ENCODE assay signal across 11 mouse cellular contexts in the genomic region with DNA sequence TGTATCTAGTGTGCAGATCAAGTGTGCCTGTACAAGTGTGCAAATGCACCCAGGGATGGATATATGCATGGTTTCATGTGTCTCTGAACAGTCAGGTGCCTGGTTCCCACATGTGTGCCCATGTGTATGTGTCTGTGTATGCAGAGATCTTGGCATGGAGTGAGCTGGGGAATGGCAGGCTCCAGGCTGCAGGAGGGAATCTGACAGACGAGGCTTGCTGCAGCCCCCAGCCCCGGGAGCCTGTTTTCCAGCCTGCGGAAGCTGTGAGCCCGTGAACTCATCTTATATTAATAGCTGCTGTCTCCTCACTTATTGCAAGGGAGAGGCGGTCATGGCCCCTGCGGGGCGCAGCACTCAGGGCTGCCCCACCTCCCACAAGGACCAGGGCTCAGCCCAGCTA. TPM values are rescaled to one million over a fixed set of nuclear protein-coding genes. Genes with fewer than 3 reads are reported as not detected.
DNase-seq lines count a peak whose midpoint lies in the region; ATAC-seq and TF ChIP-seq lines count a peak whose summit lies in the region.
"Had no signal": no experiment of that assay in that cellular context is flagged by ENCODE, and none has a peak within 500 bp of the region (broad histone marks: within the 10 kb centered on the region; RNA-seq: fewer than 3 reads in every experiment).

No protein-coding gene starts in this region.

- peaks cover 27% of the 10 kb centered on the region for H3K4me1 ChIP-seq in intestine, embryonic 14.5 days (replicated peaks; ENCODE audit: control insufficient read depth, insufficient read depth, low read length)
- peaks cover 10% of the 10 kb centered on the region for H3K4me1 ChIP-seq in intestine, postnatal 0 days (replicated peaks; ENCODE audit: control insufficient read depth, insufficient read depth, low read length)
- peaks cover 36% of the 10 kb centered on the region for H3K4me1 ChIP-seq in embryonic facial prominence, embryonic 15.5 days
- H3K4me1 ChIP-seq in hindbrain, embryonic 15.5 days (replicated peaks) = peaks cover 38% of the 10 kb centered on the region
- H3K4me1 ChIP-seq in midbrain, embryonic 16.5 days (ENCODE audit: control insufficient read depth, insufficient read depth, low read length) = peaks cover 18% of the 10 kb centered on the region

- WGBS in intestine, embryonic 14.5 days = 11% methylated on average over 7 of the region's 7 CpGs
- WGBS in intestine, postnatal 0 days = 44% methylated on average over 7 of the region's 7 CpGs
- 28% methylated on average over 7 of the region's 7 CpGs for WGBS in embryonic facial prominence, embryonic 15.5 days
- WGBS in hindbrain, embryonic 15.5 days = 23% methylated on average over 7 of the region's 7 CpGs
- WGBS in midbrain, embryonic 16.5 days = 21% methylated on average over 7 of the region's 7 CpGs

- H3K9me3 ChIP-seq in intestine, embryonic 14.5 days (ENCODE audit: control insufficient read depth, low read length) = no peaks in the 10 kb centered on the region
- H3K9me3 ChIP-seq in intestine, postnatal 0 days (ENCODE audit: control insufficient read depth) = no peaks in the 10 kb centered on the region
- no peaks in the 10 kb centered on the region for H3K9me3 ChIP-seq in embryonic facial prominence, embryonic 15.5 days (replicated peaks)
- H3K9me3 ChIP-seq in hindbrain, embryonic 15.5 days = no peaks in the 10 kb centered on the region
- no peaks in the 10 kb centered on the region for H3K9me3 ChIP-seq in midbrain, embryonic 16.5 days (replicated peaks; ENCODE audit: control insufficient read depth, low read length, poor library complexity, severe bottlenecking)

- H3K4me2 ChIP-seq in intestine, embryonic 14.5 days (ENCODE audit: low read length) = no peak overlapping the region
- no peak overlapping the region for H3K4me2 ChIP-seq in intestine, postnatal 0 days (replicated peaks; ENCODE audit: low read depth)
- no peak overlapping the region for H3K4me2 ChIP-seq in embryonic facial prominence, embryonic 15.5 days (replicated peaks)
- no peak overlapping the region for H3K4me2 ChIP-seq in hindbrain, embryonic 15.5 days
- H3K4me2 ChIP-seq in midbrain, embryonic 16.5 days (ENCODE audit: low read length) = no peak overlapping the region

- no peaks in the 10 kb centered on the region for H3K27me3 ChIP-seq in intestine, embryonic 14.5 days (replicated peaks; ENCODE audit: control insufficient read depth, insufficient read depth, low read length)
- no peaks in the 10 kb centered on the region for H3K27me3 ChIP-seq in intestine, postnatal 0 days (replicated peaks; ENCODE audit: control insufficient read depth, insufficient read depth, low read length)
- no peaks in the 10 kb centered on the region for H3K27me3 ChIP-seq in embryonic facial prominence, embryonic 15.5 days
- H3K27me3 ChIP-seq in hindbrain, embryonic 15.5 days = no peaks in the 10 kb centered on the region
- no peaks in the 10 kb centered on the region; the same call in 1 of the 2 replicates for H3K27me3 ChIP-seq in midbrain, embryonic 16.5 days (ENCODE audit: control insufficient read depth, insufficient read depth, low read depth, low read length)

- H3K4me3 ChIP-seq in intestine, embryonic 14.5 days (ENCODE audit: low read depth, low read length) = no peak overlapping the region
- H3K4me3 ChIP-seq in intestine, postnatal 0 days (ENCODE audit: low read depth, low read length) = no peak overlapping the region
- H3K4me3 ChIP-seq in embryonic facial prominence, embryonic 15.5 days (replicated peaks) = no peak overlapping the region
- no peak overlapping the region for H3K4me3 ChIP-seq in hindbrain, embryonic 15.5 days
- H3K4me3 ChIP-seq in midbrain, embryonic 16.5 days (ENCODE audit: low read depth, low read length) = no peak overlapping the region

- 0 out of 2 replicates have a peak overlapping the region, but pooled peaks have one; percentile 11 for H3K9ac ChIP-seq in intestine, embryonic 14.5 days (ENCODE audit: low read length)
- no peak overlapping the region for H3K9ac ChIP-seq in intestine, postnatal 0 days (ENCODE audit: low read depth, low read length)
- no peak overlapping the region for H3K9ac ChIP-seq in embryonic facial prominence, embryonic 15.5 days
- no peak overlapping the region for H3K9ac ChIP-seq in hindbrain, embryonic 15.5 days
- no peak overlapping the region for H3K9ac ChIP-seq in midbrain, embryonic 16.5 days (ENCODE audit: low read depth, low read length)

- no peak for DNase-seq in intestine, embryonic 14.5 days (ENCODE audit: low spot score)
- DNase-seq in gastrocnemius, adult 8-10 months (ENCODE audit: low spot score in 2 of 2) = no peak
- DNase-seq in adrenal gland, postnatal 36 days = no peak
- no peak for DNase-seq in B cell, adult 2 months
- DNase-seq: lung, postnatal 36 days; thymus, adult 18-20 months had no signal

- TF ChIP-seq CTCF in intestine, postnatal 0 days (IDR thresholded peaks at IDR 0.05; ENCODE audit: low read depth) = no peak

- no peaks in the 10 kb centered on the region for H3K36me3 ChIP-seq in intestine, embryonic 14.5 days (ENCODE audit: control insufficient read depth, insufficient read depth, low read length)
- H3K36me3 ChIP-seq in intestine, postnatal 0 days (ENCODE audit: control insufficient read depth, insufficient read depth) = no peaks in the 10 kb centered on the region
- no peaks in the 10 kb centered on the region for H3K36me3 ChIP-seq in embryonic facial prominence, embryonic 15.5 days
- H3K36me3 ChIP-seq in hindbrain, embryonic 15.5 days = no peaks in the 10 kb centered on the region
- H3K36me3 ChIP-seq in midbrain, embryonic 16.5 days (ENCODE audit: control insufficient read depth, insufficient read depth, low read length) = no peaks in the 10 kb centered on the region

- no peak for ATAC-seq in intestine, embryonic 14.5 days (replicated peaks; ENCODE audit: low FRiP score, low TSS enrichment, low read depth)
- ATAC-seq in intestine, postnatal 0 days = no peak
- ATAC-seq in embryonic facial prominence, embryonic 15.5 days (ENCODE audit: insufficient number of reproducible peaks, low FRiP score, low TSS enrichment, low read depth) = no peak
- ATAC-seq in hindbrain, embryonic 15.5 days (ENCODE audit: low FRiP score, low read depth) = no peak
- ATAC-seq in midbrain, embryonic 16.5 days = no peak

- peak overlapping the region; percentile 66 for H3K27ac ChIP-seq in intestine, embryonic 14.5 days (ENCODE audit: low read depth)
- no peak overlapping the region for H3K27ac ChIP-seq in intestine, postnatal 0 days (ENCODE audit: low read depth, low read length)
- H3K27ac ChIP-seq in embryonic facial prominence, embryonic 15.5 days (replicated peaks) = peak overlapping the region; percentile 63; the same call in 1 of the 2 replicates
- peak overlapping the region; percentile 16; the same call in 1 of the 2 replicates for H3K27ac ChIP-seq in hindbrain, embryonic 15.5 days (replicated peaks)
- peak overlapping the region; percentile 19; the same call in 1 of the 2 replicates for H3K27ac ChIP-seq in midbrain, embryonic 16.5 days (ENCODE audit: low read length)

RNA-seq across cellular contexts. Expression of a gene that starts 7.6 kb away (rescaled TPM):
- 1.9 and 2.5 TPM in 2 replicates for polyA plus RNA-seq in intestine, embryonic 14.5 days (2014; fragmentation: Nextera tagmentation; extraction: Ambion mirVana)
- 0.58 and 0.94 TPM in 2 replicates for polyA plus RNA-seq in intestine, postnatal 0 days (2015; fragmentation: Nextera tagmentation; extraction: Ambion mirVana)
- polyA plus RNA-seq in embryonic facial prominence, embryonic 15.5 days (2015; fragmentation: Nextera tagmentation; extraction: Ambion mirVana) = 8.8 and 9.3 TPM in 2 replicates
- 3.0 and 4.5 TPM in 2 replicates for polyA plus RNA-seq in hindbrain, embryonic 15.5 days (2015; fragmentation: Nextera tagmentation; extraction: Ambion mirVana)
- 3.8 and 4.1 TPM in 2 replicates for polyA plus RNA-seq in midbrain, embryonic 16.5 days (2015; fragmentation: Nextera tagmentation; extraction: Ambion mirVana)
- under 1 TPM in 1 of 4 experiments, not detected in 3; 0.59 TPM for total RNA-seq in gastrocnemius, adult 8-10 months (2022)
- total RNA-seq in adrenal gland, postnatal 36 days (2021) = 1 to 10 TPM in 1 of 2 experiments, under 1 TPM in 1; 0.79 to 1.1 TPM
- total RNA-seq: hematopoietic stem cell, adult 5-6 weeks had no signal

RNA-seq across cellular contexts. Expression of a gene that starts 8.0 kb away (rescaled TPM):
- not detected in 2 replicates for polyA plus RNA-seq in intestine, embryonic 14.5 days (2014; fragmentation: Nextera tagmentation; extraction: Ambion mirVana)
- polyA plus RNA-seq in intestine, postnatal 0 days (2015; fragmentation: Nextera tagmentation; extraction: Ambion mirVana) = 0.05 TPM in 1 of 2 replicates, not detected in the other
- polyA plus RNA-seq in embryonic facial prominence, embryonic 15.5 days (2015; fragmentation: Nextera tagmentation; extraction: Ambion mirVana) = 0.07 and 0.24 TPM in 2 replicates
- 1.6 and 2.7 TPM in 2 replicates for polyA plus RNA-seq in hindbrain, embryonic 15.5 days (2015; fragmentation: Nextera tagmentation; extraction: Ambion mirVana)
- 1.5 and 2.0 TPM in 2 replicates for polyA plus RNA-seq in midbrain, embryonic 16.5 days (2015; fragmentation: Nextera tagmentation; extraction: Ambion mirVana)
- total RNA-seq in gastrocnemius, adult 8-10 months (2022) = not detected
- total RNA-seq in adrenal gland, postnatal 36 days (2021) = under 1 TPM; 0.63 to 0.89 TPM

RNA-seq across cellular contexts. Expression of a gene that starts 36.2 kb away (rescaled TPM):
- 2.8 and 3.2 TPM in 2 replicates for polyA plus RNA-seq in intestine, embryonic 14.5 days (2014; fragmentation: Nextera tagmentation; extraction: Ambion mirVana)
- 1.8 TPM in 2 replicates for polyA plus RNA-seq in intestine, postnatal 0 days (2015; fragmentation: Nextera tagmentation; extraction: Ambion mirVana)
- 17.4 and 20.6 TPM in 2 replicates for polyA plus RNA-seq in embryonic facial prominence, embryonic 15.5 days (2015; fragmentation: Nextera tagmentation; extraction: Ambion mirVana)
- polyA plus RNA-seq in hindbrain, embryonic 15.5 days (2015; fragmentation: Nextera tagmentation; extraction: Ambion mirVana) = 1.8 and 2.2 TPM in 2 replicates
- 2.8 TPM in 2 replicates for polyA plus RNA-seq in midbrain, embryonic 16.5 days (2015; fragmentation: Nextera tagmentation; extraction: Ambion mirVana)
- 1 to 10 TPM; 2.5 to 7.8 (median 4.8) TPM for total RNA-seq in gastrocnemius, adult 8-10 months (2022)
- total RNA-seq in adrenal gland, postnatal 36 days (2021) = 10 to 100 TPM; 15.9 to 38.8 TPM

RNA-seq across cellular contexts. Expression of a gene that starts 58.5 kb away (rescaled TPM):
- polyA plus RNA-seq in intestine, embryonic 14.5 days (2014; fragmentation: Nextera tagmentation; extraction: Ambion mirVana) = 1.5 and 2.2 TPM in 2 replicates
- polyA plus RNA-seq in intestine, postnatal 0 days (2015; fragmentation: Nextera tagmentation; extraction: Ambion mirVana) = 1.6 and 1.8 TPM in 2 replicates
- 39.7 and 40.2 TPM in 2 replicates for polyA plus RNA-seq in embryonic facial prominence, embryonic 15.5 days (2015; fragmentation: Nextera tagmentation; extraction: Ambion mirVana)
- polyA plus RNA-seq in hindbrain, embryonic 15.5 days (2015; fragmentation: Nextera tagmentation; extraction: Ambion mirVana) = 0.32 and 0.35 TPM in 2 replicates
- polyA plus RNA-seq in midbrain, embryonic 16.5 days (2015; fragmentation: Nextera tagmentation; extraction: Ambion mirVana) = 0.16 and 0.25 TPM in 2 replicates
- total RNA-seq in gastrocnemius, adult 8-10 months (2022) = under 1 TPM in 1 of 4 experiments, not detected in 3; 0.12 TPM
- 1 to 10 TPM; 1.4 to 1.5 TPM for total RNA-seq in adrenal gland, postnatal 36 days (2021)
